Mouse (Mus musculus) kidney, embryonic 16.5 days (tissue): ENCODE results near the gene Cdk17. TPM values are rescaled to one million over a fixed set of nuclear protein-coding genes. Genes with fewer than 3 reads are reported as not detected.

Source experiments
- ATAC-seq: fragments of 200-750 bp; cut with Nextera tagmentation; 2 replicates; pipeline ENCODE4 v1.8.0; 2017; ENCODE audit warnings: moderate TSS enrichment; ENCODE audit not compliant: low FRiP score, low TSS enrichment
- H3K27ac ChIP-seq: fragments of 300-500 bp; sonication (generic); 2 replicates; pipeline ENCODE4 v1.5.1; 2014; ENCODE audit warnings: low read length
- H3K27me3 ChIP-seq: fragments of 300-500 bp; sonication (generic); 2 replicates; pipeline ENCODE4 v1.6.1; 2014; ENCODE audit warnings: low read length, control low read depth, mixed read lengths; ENCODE audit not compliant: insufficient read depth
- H3K36me3 ChIP-seq: fragments of 300-500 bp; sonication (generic); 2 replicates; pipeline ENCODE4 v1.6.1; 2014; ENCODE audit warnings: low read length, control low read depth, mixed read lengths; ENCODE audit not compliant: insufficient read depth
- H3K4me1 ChIP-seq: fragments of 300-500 bp; sonication (generic); 2 replicates; pipeline ENCODE4 v1.6.1; 2014; ENCODE audit warnings: low read length, control low read depth, mixed read lengths; ENCODE audit not compliant: insufficient read depth
- H3K4me2 ChIP-seq: fragments of 300-500 bp; sonication (generic); replicated peaks from 2 replicates; pipeline ENCODE4 v1.6.1; 2014; ENCODE audit warnings: low read depth, low read length
- H3K4me3 ChIP-seq: fragments of 300-500 bp; sonication (generic); 2 replicates; pipeline ENCODE4 v1.5.1; 2014; ENCODE audit warnings: mild to moderate bottlenecking, low read length
- H3K9ac ChIP-seq: fragments of 300-500 bp; sonication (generic); replicated peaks from 2 replicates; pipeline ENCODE4 v1.6.1; 2014; ENCODE audit warnings: low read length
- H3K9me3 ChIP-seq: fragments of 300-500 bp; sonication (generic); 2 replicates; pipeline ENCODE4 v1.6.1; 2016; ENCODE audit warnings: low read length, control low read depth
- WGBS: fragments of 180-500 bp; shearing (Covaris S2); extraction: QIAGEN DNeasy Blood & Tissue Kit; methylation state at CpG from one replicate; pipeline ENCODE4 v1.1.7; 2014; 5-methylcytosine and 5-hydroxymethylcytosine counted together
- polyA plus RNA-seq: library from polyadenylated mRNA; unstranded; fragments of >200 nt; fragmentation: Nextera tagmentation; extraction: Ambion mirVana; gene quantifications from 2 replicates; pipeline ENCODE4 v1.2.1, GENCODE M21; 2015

Gene Cdk17
- polyA plus RNA-seq, 1 experiment from 2014 or later, result 12.8 TPM

GRCm38 (mm10) chr10:93275212-93276136 is 114.8 kb downstream of the Cdk17 start:
- H3K36me3 ChIP-seq, result peaks cover 4% of the 10 kb centered on the region; the same call in 1 of the 2 replicates
- H3K27ac ChIP-seq, result peak overlapping the region; percentile 28; the same call in 1 of the 2 replicates
- H3K4me1 ChIP-seq, result peaks cover 47% of the 10 kb centered on the region
- no peaks in the 10 kb centered on the region for H3K9me3 ChIP-seq
- WGBS, result 58% methylated on average over 25 of the region's 25 CpGs
- no peaks in the 10 kb centered on the region for H3K27me3 ChIP-seq
- peak overlapping the region; percentile 45; the same call in 1 of the 2 replicates for H3K4me2 ChIP-seq
- no peak overlapping the region for H3K4me3 ChIP-seq
- peak overlapping the region; percentile 27; the same call in 1 of the 2 replicates for H3K9ac ChIP-seq
- no peak for ATAC-seq

DNA sequence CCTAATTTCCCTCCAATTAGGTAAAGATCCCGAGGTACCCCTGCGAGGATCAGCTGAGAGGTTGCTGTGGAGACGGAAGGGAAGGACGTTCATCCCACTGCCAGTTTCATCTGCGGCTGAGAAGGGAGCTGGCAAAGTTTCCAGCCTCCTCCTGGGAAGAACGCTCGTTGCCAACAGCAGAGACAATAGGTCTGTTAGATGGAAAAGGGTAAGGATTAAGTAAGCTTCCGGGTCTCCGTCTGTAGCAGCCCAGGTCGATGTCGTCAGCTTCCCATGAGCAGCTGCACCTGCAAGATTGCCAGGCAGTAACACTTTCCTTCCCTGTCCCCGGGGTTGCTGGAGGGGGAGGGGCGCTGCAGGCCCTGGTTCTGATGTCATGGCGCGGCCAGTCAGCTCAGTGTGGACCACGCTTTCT is 115.7 kb downstream of the Cdk17 start:
- Histone ChIP-seq H3K27me3 (no peaks in the 10 kb centered on the region), H3K9ac (peak overlapping the region; percentile 53)
- ATAC-seq, result peak; percentile 53

DNA sequence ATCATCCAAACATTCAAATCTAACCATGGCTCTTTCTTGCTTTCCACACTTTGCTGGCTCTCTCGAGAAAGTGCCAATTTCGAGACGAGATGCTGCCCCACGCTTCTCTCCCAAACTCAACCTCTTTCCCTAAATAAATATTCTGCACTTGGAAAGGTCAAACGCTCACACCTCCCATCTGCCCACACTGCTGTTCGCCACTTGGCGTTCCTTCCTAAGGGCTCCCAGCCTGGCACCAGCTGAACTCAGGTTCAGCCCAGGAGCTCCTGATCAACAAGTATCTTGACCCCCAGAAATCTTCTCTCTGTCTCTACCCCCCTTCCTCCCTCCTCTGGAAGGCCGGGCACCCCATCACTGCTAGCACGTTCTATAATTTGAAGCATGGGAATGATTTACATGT is 116.2 kb downstream of the Cdk17 start:
- Histone ChIP-seq H3K9me3 (no peaks in the 10 kb centered on the region), H3K4me2 (peak overlapping the region; percentile 45), H3K27ac (peak overlapping the region; percentile 33), H3K4me3 (peak overlapping the region; percentile 30; the same call in 1 of the 2 replicates), H3K36me3 (peaks cover 7% of the 10 kb centered on the region), H3K9ac (0 out of 2 replicates have a peak overlapping the region, but pooled peaks have one; percentile 53), H3K4me1 (peaks cover 57% of the 10 kb centered on the region), H3K27me3 (no peaks in the 10 kb centered on the region)
- WGBS, result 23% methylated on average over 9 of the region's 9 CpGs
- ATAC-seq, result no peak

More for the DNA sequence above, 115.7 kb downstream of the Cdk17 start:
- Histone ChIP-seq H3K4me2 (peak overlapping the region; percentile 45), H3K4me3 (peak overlapping the region; percentile 30), H3K9me3 (no peaks in the 10 kb centered on the region), H3K4me1 (peaks cover 52% of the 10 kb centered on the region), H3K36me3 (peaks cover 6% of the 10 kb centered on the region), H3K27ac (peak overlapping the region; percentile 33)
- 16% methylated on average over 16 of the region's 16 CpGs for WGBS

GRCm38 (mm10) chr10:93278361-93278760 is 117.7 kb downstream of the Cdk17 start:
- Histone ChIP-seq H3K27ac (no peak overlapping the region), H3K9me3 (no peaks in the 10 kb centered on the region), H3K4me3 (no peak overlapping the region), H3K4me2 (no peak overlapping the region), H3K4me1 (peaks cover 66% of the 10 kb centered on the region), H3K27me3 (no peaks in the 10 kb centered on the region), H3K36me3 (peaks cover 11% of the 10 kb centered on the region), H3K9ac (no peak overlapping the region)
- no peak for ATAC-seq
- WGBS, result 83% methylated on average over 8 of the region's 8 CpGs

DNA sequence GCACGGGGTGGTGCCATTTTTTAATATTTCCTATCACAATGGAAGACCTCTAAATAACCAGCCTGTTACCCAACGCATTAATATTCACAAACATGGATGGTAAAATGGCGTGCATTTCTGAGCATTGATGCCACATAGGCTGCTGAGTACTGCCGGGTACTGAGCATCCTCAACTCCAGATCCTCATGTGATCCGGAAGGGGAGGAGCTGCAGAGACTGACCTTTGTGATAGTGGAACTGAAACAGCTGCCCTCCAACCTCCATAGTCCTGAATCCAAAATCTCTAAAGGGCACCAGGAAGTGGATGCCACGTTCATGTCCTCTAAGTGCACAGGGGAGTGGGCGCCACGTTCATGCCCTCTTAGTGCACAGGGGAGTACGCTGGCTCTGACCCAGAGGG is 118.4 kb downstream of the Cdk17 start:
- WGBS, result 86% methylated on average over 9 of the region's 9 CpGs
- H3K27me3 ChIP-seq, result no peaks in the 10 kb centered on the region
- H3K4me1 ChIP-seq, result peaks cover 70% of the 10 kb centered on the region
- ATAC-seq, result no peak
- H3K4me3 ChIP-seq, result no peak overlapping the region
- H3K4me2 ChIP-seq, result no peak overlapping the region
- no peaks in the 10 kb centered on the region for H3K9me3 ChIP-seq
- H3K9ac ChIP-seq, result no peak overlapping the region
- H3K27ac ChIP-seq, result no peak overlapping the region
- H3K36me3 ChIP-seq, result peaks cover 17% of the 10 kb centered on the region

- Histone ChIP-seq H3K4me2 (no peak overlapping the region), H3K9me3 (no peaks in the 10 kb centered on the region), H3K36me3 (peaks cover 24% of the 10 kb centered on the region), H3K27me3 (no peaks in the 10 kb centered on the region), H3K27ac (no peak overlapping the region), H3K9ac (no peak overlapping the region), H3K4me1 (peaks cover 69% of the 10 kb centered on the region), H3K4me3 (no peak overlapping the region)
- ATAC-seq, result peak; percentile 12; the same call in 1 of the 2 replicates
- WGBS, result 44% methylated on average over 12 of the region's 12 CpGs
Measured at GRCm38 (mm10) chr10:93280586-93280985, 119.9 kb downstream of the Cdk17 start.

- Histone ChIP-seq H3K4me2 (no peak overlapping the region), H3K9ac (no peak overlapping the region), H3K4me3 (no peak overlapping the region), H3K36me3 (peaks cover 24% of the 10 kb centered on the region), H3K27me3 (no peaks in the 10 kb centered on the region), H3K9me3 (no peaks in the 10 kb centered on the region), H3K4me1 (peaks cover 64% of the 10 kb centered on the region), H3K27ac (no peak overlapping the region)
- 47% methylated on average over 7 of the region's 7 CpGs for WGBS
- no peak for ATAC-seq
Measured at GRCm38 (mm10) chr10:93281092-93281491, 120.4 kb downstream of the Cdk17 start.

DNA sequence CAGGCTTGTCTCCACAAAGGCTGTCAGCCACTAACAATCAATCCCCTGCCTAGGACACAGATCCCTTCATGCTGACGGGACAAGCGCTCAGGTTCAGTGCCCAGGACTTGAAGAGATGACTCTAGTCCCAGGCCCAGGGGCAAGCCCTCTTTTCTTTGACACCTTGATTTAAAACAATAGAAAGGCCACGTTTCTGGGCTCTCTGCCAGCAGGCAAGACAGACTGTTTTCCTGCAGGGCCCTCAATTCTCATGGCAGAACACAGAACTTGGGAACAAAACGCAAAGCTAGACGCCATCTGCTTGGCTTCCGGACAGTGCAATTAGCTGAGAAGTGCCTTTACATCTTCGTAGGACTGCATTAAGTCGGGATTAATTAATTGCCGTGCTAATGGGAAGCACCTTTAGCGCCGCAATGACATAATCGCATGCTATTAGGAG is 121.9 kb downstream of the Cdk17 start:
- Histone ChIP-seq H3K4me2 (no peak overlapping the region), H3K9me3 (no peaks in the 10 kb centered on the region), H3K4me3 (no peak overlapping the region), H3K27me3 (no peaks in the 10 kb centered on the region), H3K36me3 (peaks cover 24% of the 10 kb centered on the region), H3K4me1 (peaks cover 50% of the 10 kb centered on the region), H3K27ac (peak overlapping the region; percentile 37; the same call in 1 of the 2 replicates), H3K9ac (no peak overlapping the region; the same call in 1 of the 2 replicates)
- 18% methylated on average over 12 of the region's 12 CpGs for WGBS
- ATAC-seq, result peak; percentile 77

DNA sequence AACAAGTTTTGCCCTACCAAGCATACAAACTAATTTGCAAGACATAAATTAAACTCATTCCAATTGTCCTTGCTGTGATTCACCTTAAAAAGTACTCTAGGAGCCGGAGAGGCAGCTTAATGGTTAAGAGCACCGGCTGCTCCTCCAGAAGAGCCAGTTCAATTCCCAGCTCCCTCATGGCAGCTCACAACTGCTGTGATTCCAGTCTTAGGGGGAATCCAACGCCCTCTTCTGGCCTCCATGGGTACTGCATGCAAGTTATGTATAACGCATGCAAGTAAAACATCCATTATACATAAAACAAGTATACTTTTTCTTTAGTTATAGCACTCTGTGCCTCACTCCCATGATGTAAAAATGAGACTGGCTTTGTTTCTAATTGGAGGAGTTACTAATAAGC is 122.6 kb downstream of the Cdk17 start:
- Histone ChIP-seq H3K4me3 (no peak overlapping the region), H3K4me2 (no peak overlapping the region), H3K27ac (no peak overlapping the region; the same call in 1 of the 2 replicates), H3K27me3 (no peaks in the 10 kb centered on the region), H3K9ac (no peak overlapping the region), H3K36me3 (peaks cover 24% of the 10 kb centered on the region), H3K4me1 (peaks cover 49% of the 10 kb centered on the region), H3K9me3 (no peaks in the 10 kb centered on the region)
- whole genome bisulfite sequencing, result 61% methylated on average over 4 of the region's 4 CpGs
- ATAC-seq, result no peak

- ATAC-seq, result no peak
- no peak overlapping the region for H3K4me3 ChIP-seq
- no peaks in the 10 kb centered on the region for H3K9me3 ChIP-seq
- peaks cover 20% of the 10 kb centered on the region for H3K36me3 ChIP-seq
- peak overlapping the region; percentile 56; the same call in 1 of the 2 replicates for H3K27ac ChIP-seq
- no peaks in the 10 kb centered on the region for H3K27me3 ChIP-seq
- H3K9ac ChIP-seq, result no peak overlapping the region
- 61% methylated on average over 5 of the region's 5 CpGs for WGBS
- no peak overlapping the region for H3K4me2 ChIP-seq
- peaks cover 47% of the 10 kb centered on the region for H3K4me1 ChIP-seq
Measured at GRCm38 (mm10) chr10:93285489-93285888, 124.8 kb downstream of the Cdk17 start.
